Comparison of ENCODE assay signal across 10 mouse cellular contexts in the genomic region with DNA sequence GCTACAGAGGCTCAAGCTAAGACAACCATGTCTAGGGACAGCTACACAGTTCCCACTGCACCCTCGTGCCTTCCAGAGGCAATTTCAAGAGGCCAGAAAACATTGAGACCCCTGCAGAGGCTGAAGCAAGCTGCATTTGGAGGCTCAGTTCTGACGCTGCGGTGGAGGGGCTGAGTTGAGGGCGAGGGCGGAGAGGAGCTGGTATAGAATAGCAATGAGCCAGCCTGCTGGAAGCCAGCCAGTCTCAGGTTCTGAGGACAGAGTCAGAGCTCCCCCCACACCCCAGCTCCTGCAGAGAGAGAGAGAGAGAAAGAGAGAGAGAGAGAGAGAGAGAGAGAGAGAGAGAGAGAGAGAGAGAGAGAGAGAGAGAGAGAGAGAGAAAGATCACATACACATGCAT. TPM values are rescaled to one million over a fixed set of nuclear protein-coding genes. Genes with fewer than 3 reads are reported as not detected.
DNase-seq lines count a peak whose midpoint lies in the region; ATAC-seq lines count a peak whose summit lies in the region.
"Had no signal": no experiment of that assay in that cellular context is flagged by ENCODE, and none has a peak within 500 bp of the region (broad histone marks: within the 10 kb centered on the region; RNA-seq: fewer than 3 reads in every experiment).

No protein-coding gene starts in this region.

- H3K27me3 ChIP-seq in heart, embryonic 15.5 days, result no peaks in the 10 kb centered on the region
- H3K27me3 ChIP-seq in midbrain, embryonic 14.5 days (ENCODE audit: control insufficient read depth, insufficient read depth, low read length), result no peaks in the 10 kb centered on the region
- H3K27me3 ChIP-seq: liver, embryonic 13.5 days had no signal

- no peak overlapping the region for H3K9ac ChIP-seq in heart, embryonic 15.5 days
- H3K9ac ChIP-seq in midbrain, embryonic 14.5 days (replicated peaks; ENCODE audit: low read length), result no peak overlapping the region
- H3K9ac ChIP-seq: liver, embryonic 13.5 days had no signal

- H3K9me3 ChIP-seq in heart, embryonic 15.5 days (replicated peaks), result no peaks in the 10 kb centered on the region
- H3K9me3 ChIP-seq in midbrain, embryonic 14.5 days (ENCODE audit: control insufficient read depth, low read length), result no peaks in the 10 kb centered on the region
- H3K9me3 ChIP-seq: liver, embryonic 13.5 days had no signal

- ATAC-seq in heart, embryonic 15.5 days (replicated peaks; ENCODE audit: insufficient number of reproducible peaks, insufficient read depth, low FRiP score, low read depth), result no peak
- ATAC-seq in midbrain, embryonic 14.5 days (ENCODE audit: low FRiP score, low TSS enrichment), result peak; percentile 78; the same call in 1 of the 2 replicates
- no peak for ATAC-seq in erythroid progenitor cell, adult 5-6 weeks (replicated peaks; ENCODE audit: low FRiP score, poor library complexity, severe bottlenecking)

- H3K27ac ChIP-seq in heart, embryonic 15.5 days, result peak overlapping the region; percentile 10; the same call in 1 of the 2 replicates
- H3K27ac ChIP-seq in midbrain, embryonic 14.5 days (replicated peaks; ENCODE audit: low read depth, low read length), result peak overlapping the region; percentile 78
- H3K27ac ChIP-seq: liver, embryonic 13.5 days had no signal

- 14% methylated on average over 5 of the region's 5 CpGs for WGBS in heart, embryonic 15.5 days
- 18% methylated on average over 5 of the region's 5 CpGs for WGBS in midbrain, embryonic 14.5 days

- no peak overlapping the region for H3K4me2 ChIP-seq in heart, embryonic 15.5 days
- no peak overlapping the region for H3K4me2 ChIP-seq in midbrain, embryonic 14.5 days (ENCODE audit: low read length)
- H3K4me2 ChIP-seq: liver, embryonic 13.5 days had no signal

- peaks cover 24% of the 10 kb centered on the region for H3K4me1 ChIP-seq in heart, embryonic 15.5 days (replicated peaks)
- peaks cover 18% of the 10 kb centered on the region for H3K4me1 ChIP-seq in midbrain, embryonic 14.5 days (ENCODE audit: control insufficient read depth, insufficient read depth, low read length)
- H3K4me1 ChIP-seq: liver, embryonic 13.5 days had no signal

- H3K4me3 ChIP-seq in heart, embryonic 15.5 days, result no peak overlapping the region
- H3K4me3 ChIP-seq in midbrain, embryonic 14.5 days (replicated peaks; ENCODE audit: low read depth, low read length), result no peak overlapping the region
- H3K4me3 ChIP-seq: liver, embryonic 13.5 days; myocyte had no signal

- no peak for DNase-seq in heart, adult 9 months (ENCODE audit: low spot score in 2 of 2)
- peak; percentile 55 to 78 for DNase-seq in cerebellum, postnatal 25 days
- DNase-seq in frontal cortex, postnatal 25 days (ENCODE audit: low spot score in 2 of 2), result peak; percentile 54 to 64
- DNase-seq in midbrain, embryonic 14.5 days, result peak; percentile 87
- no peak for DNase-seq in spleen, postnatal 36 days (ENCODE audit: low spot score in 2 of 2)
- DNase-seq in natural killer cell, adult 2 months (ENCODE audit: low spot score in 2 of 2), result no peak
- DNase-seq: liver, embryonic 13.5 days had no signal

- no peaks in the 10 kb centered on the region for H3K36me3 ChIP-seq in heart, embryonic 15.5 days
- no peaks in the 10 kb centered on the region for H3K36me3 ChIP-seq in midbrain, embryonic 14.5 days (ENCODE audit: control insufficient read depth, insufficient read depth, low read length)
- H3K36me3 ChIP-seq: liver, embryonic 13.5 days had no signal

RNA-seq across cellular contexts. Expression of a gene that starts 20.5 kb away (rescaled TPM):
- 0.11 and 0.20 TPM in 2 replicates for polyA plus RNA-seq in heart, embryonic 15.5 days (2015; fragmentation: Nextera tagmentation; extraction: Ambion mirVana)
- polyA plus RNA-seq in midbrain, embryonic 14.5 days (2014; fragmentation: Nextera tagmentation; extraction: Ambion mirVana), result 20.8 and 25.7 TPM in 2 replicates
- 10.1 TPM in 1 of 2 replicates, not detected in the other for total RNA-seq in erythroid progenitor cell, adult 5-6 weeks (2015; ENCODE audit: low replicate concordance)
- total RNA-seq in erythroid progenitor cell, adult 5-6 weeks (2017; ENCODE audit: low replicate concordance), result not detected in 2 replicates

RNA-seq across cellular contexts. Expression of a gene that starts 37.5 kb away (rescaled TPM):
- polyA plus RNA-seq in heart, embryonic 15.5 days (2015; fragmentation: Nextera tagmentation; extraction: Ambion mirVana), result 6.9 and 12.9 TPM in 2 replicates
- polyA plus RNA-seq in midbrain, embryonic 14.5 days (2014; fragmentation: Nextera tagmentation; extraction: Ambion mirVana), result 1.5 and 1.8 TPM in 2 replicates
- 7.6 and 17.2 TPM in 2 replicates for total RNA-seq in erythroid progenitor cell, adult 5-6 weeks (2015; ENCODE audit: low replicate concordance)
- total RNA-seq in erythroid progenitor cell, adult 5-6 weeks (2017; ENCODE audit: low replicate concordance), result 10.0 and 15.7 TPM in 2 replicates

RNA-seq across cellular contexts. Expression of a gene that starts 43.7 kb away (rescaled TPM):
- polyA plus RNA-seq in heart, embryonic 15.5 days (2015; fragmentation: Nextera tagmentation; extraction: Ambion mirVana), result 31.1 and 36.3 TPM in 2 replicates
- 5.0 and 5.5 TPM in 2 replicates for polyA plus RNA-seq in midbrain, embryonic 14.5 days (2014; fragmentation: Nextera tagmentation; extraction: Ambion mirVana)
- 5.9 and 23.4 TPM in 2 replicates for total RNA-seq in erythroid progenitor cell, adult 5-6 weeks (2015; ENCODE audit: low replicate concordance)
- total RNA-seq in erythroid progenitor cell, adult 5-6 weeks (2017; ENCODE audit: low replicate concordance), result 3.6 and 5.1 TPM in 2 replicates

Comparison
In these comparisons a context has a peak if more than half of its experiments do, and no peak if none do; other contexts are left out.
1. DNase-seq: peak in cerebellum, postnatal 25 days (2 of 2), frontal cortex, postnatal 25 days (2 of 2) and midbrain, embryonic 14.5 days (single experiment); none in heart, adult 9 months (0 of 2), spleen, postnatal 36 days (0 of 2) and natural killer cell, adult 2 months (0 of 2).
2. RNA of a gene that starts 20.5 kb away (polyA plus RNA-seq): 20.8 to 25.7 TPM in midbrain, embryonic 14.5 days; 0.11 to 0.20 TPM in heart, embryonic 15.5 days; every median in the first group is over 10 times any median in the second.